Mouse (Mus musculus) intestine, postnatal 0 days (tissue): Measurements from ENCODE around the gene Slc43a1. TPM values are rescaled to one million over a fixed set of nuclear protein-coding genes. Genes with fewer than 3 reads are reported as not detected.
A peak's percentile ranks its signal among the peaks of the same experiment; 100 is the strongest.

Source experiments
- ATAC-seq: fragments of 200-750 bp; cut with Nextera tagmentation; 2 replicates; pipeline ENCODE4 v1.8.0; 2017; ENCODE audit warnings: mild to moderate bottlenecking, moderate TSS enrichment, moderate library complexity
- H3K27ac ChIP-seq: fragments of 300-500 bp; sonication (generic); 2 replicates; pipeline ENCODE4 v1.5.1; 2014; ENCODE audit warnings: mild to moderate bottlenecking, low read depth, low read length, moderate library complexity
- H3K27me3 ChIP-seq: fragments of 300-500 bp; sonication (generic); replicated peaks from 2 replicates; pipeline ENCODE4 v1.6.1; 2014; ENCODE audit warnings: low read length, mixed read lengths; ENCODE audit not compliant: control insufficient read depth, insufficient read depth
- H3K36me3 ChIP-seq: fragments of 300-500 bp; sonication (generic); 2 replicates; pipeline ENCODE4 v1.6.1; 2014; ENCODE audit warnings: mild to moderate bottlenecking, moderate library complexity; ENCODE audit not compliant: control insufficient read depth, insufficient read depth
- H3K4me1 ChIP-seq: fragments of 300-500 bp; sonication (generic); replicated peaks from 2 replicates; pipeline ENCODE4 v1.6.1; 2014; ENCODE audit warnings: antibody characterized with exemption, low read length, mixed read lengths; ENCODE audit not compliant: control insufficient read depth, insufficient read depth
- H3K4me2 ChIP-seq: fragments of 300-500 bp; sonication (generic); replicated peaks from 2 replicates; pipeline ENCODE4 v1.6.1; 2014; ENCODE audit warnings: low read depth, mild to moderate bottlenecking, moderate library complexity
- H3K4me3 ChIP-seq: fragments of 300-500 bp; sonication (generic); 2 replicates; pipeline ENCODE4 v1.5.1; 2014; ENCODE audit warnings: low read depth, low read length
- H3K9ac ChIP-seq: fragments of 300-500 bp; sonication (generic); 2 replicates; pipeline ENCODE4 v1.6.1; 2014; ENCODE audit warnings: mild to moderate bottlenecking, low read depth, low read length
- H3K9me3 ChIP-seq: fragments of 300-500 bp; sonication (generic); 2 replicates; pipeline ENCODE4 v1.6.1; 2016; ENCODE audit warnings: mixed run types; ENCODE audit not compliant: control insufficient read depth
- CTCF ChIP-seq: sonication (generic); IDR thresholded peaks from 2 replicates; pipeline ENCODE4 v1.5.1; 2016; ENCODE audit warnings: low read depth, mild to moderate bottlenecking, control low read depth, antibody characterized with exemption, moderate library complexity
- WGBS: fragments of 180-500 bp; shearing (Covaris S2); extraction: QIAGEN DNeasy Blood & Tissue Kit; methylation state at CpG from one replicate; pipeline ENCODE4 v1.1.7; 2014; 5-methylcytosine and 5-hydroxymethylcytosine counted together
- polyA plus RNA-seq: library from polyadenylated mRNA; unstranded; fragments of >200 nt; fragmentation: Nextera tagmentation; extraction: Ambion mirVana; gene quantifications from 2 replicates; pipeline ENCODE4 v1.2.1, GENCODE M21; 2015

Gene Slc43a1
- 3.6 and 4.1 TPM in 2 replicates for polyA plus RNA-seq

DNA sequence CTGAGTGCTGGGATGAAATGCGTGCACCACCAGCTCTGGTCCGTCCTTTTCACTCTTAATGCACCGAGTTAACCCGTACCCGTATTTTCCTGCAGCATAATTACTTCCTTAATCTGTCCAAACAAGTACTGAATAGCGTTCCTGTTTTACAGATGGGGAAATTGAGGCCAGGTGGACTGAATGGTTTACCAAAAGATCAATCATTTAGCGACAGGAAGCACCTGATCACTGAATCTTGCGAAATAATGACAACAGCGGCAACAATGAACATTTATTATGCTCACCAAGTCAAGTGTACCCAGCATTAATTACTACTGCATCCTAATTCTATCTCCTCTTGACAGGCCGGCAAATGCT is at the start of gene Slc43a1:
Slc43a1 (plus strand) TSS at position 258 of the 357 bp plus-strand sequence.
- no peak for TF ChIP-seq CTCF

GRCm38 (mm10) chr2:84790418-84790817 is 48.2 kb upstream of the Slc43a1 start:
- ATAC-seq = no peak
- H3K27me3 ChIP-seq = no peaks in the 10 kb centered on the region
- H3K4me3 ChIP-seq = no peak overlapping the region
- H3K4me2 ChIP-seq = no peak overlapping the region
- H3K9me3 ChIP-seq = peaks cover 9% of the 10 kb centered on the region; the same call in 1 of the 2 replicates
- TF ChIP-seq CTCF = no peak
- H3K4me1 ChIP-seq = no peaks in the 10 kb centered on the region
- H3K9ac ChIP-seq = no peak overlapping the region
- no peaks in the 10 kb centered on the region for H3K36me3 ChIP-seq
- H3K27ac ChIP-seq = no peak overlapping the region
- 57% methylated on average over 9 of the region's 9 CpGs for WGBS

More for the DNA sequence above, at the start of gene Slc43a1:
- whole genome bisulfite sequencing = 32% methylated on average over 10 of the region's 10 CpGs
- Histone ChIP-seq H3K36me3 (no peaks in the 10 kb centered on the region), H3K9ac (peak within 1 kb of the TSS; percentile 48), H3K9me3 (no peaks in the 10 kb centered on the region), H3K27me3 (no peaks in the 10 kb centered on the region), H3K4me3 (peak within 1 kb of the TSS; percentile 48), H3K4me1 (no peaks in the 10 kb centered on the region), H3K27ac (peak within 1 kb of the TSS; percentile 15; the same call in 1 of the 2 replicates), H3K4me2 (peak within 1 kb of the TSS; percentile 98)
- no peak for ATAC-seq

- Histone ChIP-seq H3K4me1 (no peaks in the 10 kb centered on the region), H3K36me3 (no peaks in the 10 kb centered on the region), H3K27ac (no peak overlapping the region), H3K4me3 (no peak overlapping the region), H3K27me3 (no peaks in the 10 kb centered on the region), H3K9ac (no peak overlapping the region), H3K4me2 (no peak overlapping the region), H3K9me3 (peaks cover 13% of the 10 kb centered on the region; the same call in 1 of the 2 replicates)
- 53% methylated on average over 3 of the region's 3 CpGs for WGBS
- TF ChIP-seq CTCF = no peak
- ATAC-seq = no peak
Measured at GRCm38 (mm10) chr2:84792516-84792915, 46.1 kb upstream of the Slc43a1 start.

DNA sequence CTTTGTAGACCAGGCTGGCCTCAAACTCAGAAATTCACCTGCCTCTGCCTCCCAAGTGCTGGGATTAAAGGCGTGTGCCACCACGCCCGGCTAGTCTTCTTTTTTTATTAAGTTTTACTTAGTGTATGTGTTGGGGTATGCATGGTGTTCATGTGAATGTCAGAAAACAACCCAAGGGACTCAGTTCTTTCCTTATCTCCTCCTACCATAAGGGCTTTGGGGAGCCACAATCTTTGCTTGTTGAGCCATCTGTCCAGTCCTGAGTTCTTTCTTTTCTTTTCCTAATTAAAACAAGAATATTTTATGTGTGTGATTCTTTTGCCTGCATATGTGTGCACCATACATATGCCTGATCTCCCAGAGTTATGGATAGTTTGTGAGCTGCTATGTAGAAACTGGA is 45.5 kb upstream of the Slc43a1 start:
- H3K4me2 ChIP-seq = no peak overlapping the region
- H3K9me3 ChIP-seq = peaks cover 13% of the 10 kb centered on the region; the same call in 1 of the 2 replicates
- no peak overlapping the region for H3K9ac ChIP-seq
- no peaks in the 10 kb centered on the region for H3K4me1 ChIP-seq
- no peak for TF ChIP-seq CTCF
- no peaks in the 10 kb centered on the region for H3K27me3 ChIP-seq
- no peak for ATAC-seq
- H3K36me3 ChIP-seq = no peaks in the 10 kb centered on the region
- H3K4me3 ChIP-seq = no peak overlapping the region
- 95% methylated on average over 3 of the region's 3 CpGs for WGBS
- no peak overlapping the region for H3K27ac ChIP-seq

GRCm38 (mm10) chr2:84793871-84794270 is 44.8 kb upstream of the Slc43a1 start:
- ATAC-seq = no peak
- Histone ChIP-seq H3K27me3 (no peaks in the 10 kb centered on the region), H3K4me3 (no peak overlapping the region), H3K27ac (no peak overlapping the region), H3K4me2 (no peak overlapping the region), H3K9me3 (peaks cover 13% of the 10 kb centered on the region; the same call in 1 of the 2 replicates), H3K4me1 (no peaks in the 10 kb centered on the region; the same call in 1 of the 2 replicates), H3K36me3 (no peaks in the 10 kb centered on the region), H3K9ac (no peak overlapping the region)
- no peak for TF ChIP-seq CTCF
- WGBS = 79% methylated on average over 3 of the region's 3 CpGs

- H3K36me3 ChIP-seq = no peaks in the 10 kb centered on the region
Measured at GRCm38 (mm10) chr2:84797833-84798492, 40.7 kb upstream of the Slc43a1 start.

More at GRCm38 (mm10) chr2:84797833-84798492, 40.7 kb upstream of the Slc43a1 start:
- Histone ChIP-seq H3K27ac (peak overlapping the region; percentile 69; the same call in 1 of the 2 replicates), H3K4me1 (no peaks in the 10 kb centered on the region; the same call in 1 of the 2 replicates), H3K9me3 (peaks cover 13% of the 10 kb centered on the region; the same call in 1 of the 2 replicates), H3K4me3 (peak overlapping the region; percentile 62), H3K4me2 (peak overlapping the region; percentile 92), H3K9ac (peak overlapping the region; percentile 38; the same call in 1 of the 2 replicates), H3K27me3 (no peaks in the 10 kb centered on the region)
- ATAC-seq = peak; percentile 31; the same call in 1 of the 2 replicates
- WGBS = 13% methylated on average over 13 of the region's 13 CpGs
- peak; percentile 86 for TF ChIP-seq CTCF
